Mouse (Mus musculus): ENCODE measurements at regions not wholly inside any gene's neighbourhood (a gene's known extent, or its start where the extent isn't known, plus 50 kb on each side); places are given as distances from the start of the nearest gene placed in this dataset.

- peak; percentile 26 for DNase-seq (ENCODE audit: extremely low spot score, low read depth, low spot score)
Measured at GRCm38 (mm10) chr7:31208237-31209054, 52.8 kb upstream of the Gramd1a start.

GRCm38 (mm10) chr7:31207563-31208236 lies 52.0 kb upstream of the Gramd1a start:
- no peak for DNase-seq (ENCODE audit: extremely low spot score, low read depth, low spot score)

Data from hindlimb bud, embryonic 11.5 days (tissue).